Mouse (Mus musculus) erythroblast, embryonic 14.5 days (primary cell): ENCODE data around the gene Taf12. TPM values are rescaled to one million over a fixed set of nuclear protein-coding genes. Genes with fewer than 3 reads are reported as not detected.
"Not testable (repeated sequence)": the region's sequence is repeated elsewhere in the genome, so short reads cannot be mapped to it uniquely, and the experiment has no call there.

ENCODE experiments used
- H3K27me3 ChIP-seq: 2 replicates; pipeline ENCODE4 v1.6.1; 2012; ENCODE audit warnings: inconsistent platforms; ENCODE audit not compliant: control insufficient read depth
- H3K36me3 ChIP-seq: 2 replicates; pipeline ENCODE4 v1.6.1; 2012; ENCODE audit warnings: mild to moderate bottlenecking, inconsistent platforms; ENCODE audit not compliant: control insufficient read depth
- H3K4me1 ChIP-seq: 2 replicates; pipeline ENCODE4 v1.6.1; 2012; ENCODE audit warnings: inconsistent platforms; ENCODE audit not compliant: control insufficient read depth
- H3K4me3 ChIP-seq: replicated peaks from 2 replicates; pipeline ENCODE3; 2012; ENCODE audit warnings: moderate library complexity, mild to moderate bottlenecking, inconsistent platforms
- H3K9me3 ChIP-seq: 2 replicates; pipeline ENCODE4 v1.6.1; 2012; ENCODE audit warnings: low read length, inconsistent platforms, mixed read lengths; ENCODE audit not compliant: control insufficient read depth
- GATA1 ChIP-seq: IDR thresholded peaks from 2 replicates; pipeline ENCODE4 v1.6.1; 2012; ENCODE audit warnings: low read length, inconsistent platforms, mixed read lengths
- TAL1 ChIP-seq: IDR thresholded peaks from 3 replicates; pipeline ENCODE4 v1.6.1; 2012; ENCODE audit warnings: low read length, inconsistent platforms, mixed read lengths
- polyA plus RNA-seq: library from polyadenylated mRNA; stranded (reverse); fragments of >175 nt; gene quantifications from 2 replicates; pipeline ENCODE4 v1.2.3, GENCODE M21; 2012

Gene Taf12
- polyA plus RNA-seq, 1 experiment = 4.6 TPM

DNA sequence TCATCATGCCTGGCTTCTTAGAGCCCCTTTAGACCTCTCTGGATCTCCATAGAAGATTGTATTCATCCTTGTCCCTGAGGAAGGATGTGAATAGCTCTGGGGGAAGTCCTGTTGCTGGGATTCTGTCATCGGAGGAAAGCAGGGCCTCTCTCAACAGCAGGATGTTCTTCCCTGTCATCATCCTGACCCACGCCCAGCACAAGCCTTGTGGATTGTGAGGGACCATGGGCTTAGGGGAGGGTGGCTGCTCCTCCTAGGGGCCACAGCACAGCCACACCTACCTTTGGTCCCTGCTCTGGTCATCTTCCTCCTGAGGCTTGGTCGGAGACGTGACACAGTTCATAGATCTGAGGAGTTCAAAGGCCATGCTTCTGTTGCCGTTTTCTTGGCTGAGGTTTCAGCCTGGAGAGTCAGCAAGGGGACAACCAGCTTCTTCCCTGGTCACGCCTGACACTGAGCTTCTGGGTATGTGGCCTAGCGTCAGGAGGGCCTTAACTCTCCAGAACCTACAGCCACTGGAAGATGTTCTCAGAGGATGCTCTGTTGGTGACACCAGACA, 19.6 kb downstream of the Taf12 start:
- Histone ChIP-seq H3K4me3 (no peak overlapping the region), H3K36me3 (peaks cover 68% of the 10 kb centered on the region), H3K9me3 (peaks cover 10% of the 10 kb centered on the region), H3K4me1 (peaks cover 12% of the 10 kb centered on the region), H3K27me3 (no peaks in the 10 kb centered on the region)
- TF ChIP-seq TAL1 = no peak
- TF ChIP-seq GATA1 = no peak

DNA sequence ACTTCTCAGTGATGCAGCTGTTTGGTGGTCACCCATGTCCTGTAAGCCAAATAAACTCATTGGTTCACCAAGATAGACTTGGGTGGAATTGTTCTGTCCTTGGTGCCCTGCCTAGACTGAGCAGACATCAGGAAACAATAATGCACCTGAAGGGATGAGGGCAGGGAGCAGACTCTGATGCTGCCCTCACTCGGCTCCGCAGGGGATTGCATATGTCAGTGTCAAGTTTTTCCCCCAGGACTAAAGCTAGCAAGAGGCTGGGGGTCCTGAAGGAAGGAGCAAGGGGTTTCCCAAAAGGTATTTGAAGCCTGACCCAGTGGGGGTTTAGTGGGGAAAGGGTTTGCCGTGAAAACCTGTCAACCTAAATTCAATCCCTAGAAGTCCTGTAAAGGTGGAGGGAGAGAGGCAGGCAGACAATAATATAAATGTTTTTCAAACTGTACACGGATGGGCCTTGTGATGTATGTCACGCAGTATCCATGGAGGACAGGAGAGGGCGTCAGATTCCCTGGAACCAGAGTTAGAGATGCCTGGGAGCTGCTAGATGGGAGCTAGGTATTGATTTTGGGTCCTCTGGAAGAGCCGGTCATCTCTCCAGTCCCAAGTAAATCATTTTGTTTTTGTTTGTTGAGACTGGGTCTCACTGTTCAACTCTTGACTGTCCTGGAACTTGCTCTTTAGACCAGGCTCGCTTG, 21.7 kb downstream of the Taf12 start:
- peaks cover 5% of the 10 kb centered on the region for H3K9me3 ChIP-seq
- no peak for TF ChIP-seq TAL1
- TF ChIP-seq GATA1 = no peak
- no peaks in the 10 kb centered on the region for H3K27me3 ChIP-seq
- no peak overlapping the region for H3K4me3 ChIP-seq
- peaks cover 49% of the 10 kb centered on the region for H3K36me3 ChIP-seq
- peaks cover 12% of the 10 kb centered on the region for H3K4me1 ChIP-seq

DNA sequence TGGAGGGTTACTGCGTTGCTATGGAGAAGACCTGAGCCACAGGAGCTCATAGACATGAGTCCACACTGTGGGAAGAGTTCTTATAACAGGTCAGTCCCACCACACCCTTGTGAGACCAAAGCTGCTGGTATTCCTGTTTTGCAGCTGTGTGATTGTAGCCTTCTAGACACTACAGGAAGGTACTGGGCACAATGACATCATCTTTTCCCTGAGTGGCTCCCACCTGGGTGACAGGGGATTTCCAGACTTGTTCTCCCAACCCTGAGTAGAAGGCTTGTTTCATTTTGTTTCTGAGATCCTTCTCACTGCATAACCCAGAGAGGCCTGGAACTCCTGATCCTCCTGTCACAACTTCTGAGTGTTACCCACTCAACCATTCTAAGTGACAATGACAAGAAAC, 25.7 kb downstream of the Taf12 start:
- peaks cover 24% of the 10 kb centered on the region for H3K4me1 ChIP-seq
- peaks cover 9% of the 10 kb centered on the region for H3K36me3 ChIP-seq
- H3K9me3 ChIP-seq = no peaks in the 10 kb centered on the region
- TF ChIP-seq GATA1 (no peak), TAL1 (no peak)
- no peak overlapping the region for H3K4me3 ChIP-seq
- H3K27me3 ChIP-seq = no peaks in the 10 kb centered on the region

DNA sequence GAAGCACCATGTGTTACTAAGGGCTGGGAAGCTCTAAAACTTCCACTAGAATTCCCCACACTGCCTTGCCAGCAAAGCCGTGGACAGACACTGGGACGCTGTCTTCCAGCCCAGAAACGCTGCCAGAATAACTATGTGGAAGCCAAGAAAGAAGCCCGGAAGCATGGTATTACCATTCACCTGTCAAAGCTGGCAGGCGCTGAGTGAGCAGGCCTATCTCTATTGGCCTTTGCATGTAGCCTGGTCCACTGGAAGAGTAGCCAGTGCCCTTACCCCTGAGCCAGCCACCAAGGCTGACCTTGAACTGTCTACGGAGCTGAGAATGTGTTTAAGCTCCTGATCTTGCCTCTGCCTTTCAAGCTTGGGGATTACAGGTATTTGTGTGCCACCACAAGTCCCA, 27.3 kb downstream of the Taf12 start:
- Histone ChIP-seq H3K27me3 (no peaks in the 10 kb centered on the region), H3K4me1 (peaks cover 29% of the 10 kb centered on the region), H3K36me3 (no peaks in the 10 kb centered on the region), H3K9me3 (no peaks in the 10 kb centered on the region), H3K4me3 (no peak overlapping the region)
- TF ChIP-seq GATA1 (no peak), TAL1 (no peak)

DNA sequence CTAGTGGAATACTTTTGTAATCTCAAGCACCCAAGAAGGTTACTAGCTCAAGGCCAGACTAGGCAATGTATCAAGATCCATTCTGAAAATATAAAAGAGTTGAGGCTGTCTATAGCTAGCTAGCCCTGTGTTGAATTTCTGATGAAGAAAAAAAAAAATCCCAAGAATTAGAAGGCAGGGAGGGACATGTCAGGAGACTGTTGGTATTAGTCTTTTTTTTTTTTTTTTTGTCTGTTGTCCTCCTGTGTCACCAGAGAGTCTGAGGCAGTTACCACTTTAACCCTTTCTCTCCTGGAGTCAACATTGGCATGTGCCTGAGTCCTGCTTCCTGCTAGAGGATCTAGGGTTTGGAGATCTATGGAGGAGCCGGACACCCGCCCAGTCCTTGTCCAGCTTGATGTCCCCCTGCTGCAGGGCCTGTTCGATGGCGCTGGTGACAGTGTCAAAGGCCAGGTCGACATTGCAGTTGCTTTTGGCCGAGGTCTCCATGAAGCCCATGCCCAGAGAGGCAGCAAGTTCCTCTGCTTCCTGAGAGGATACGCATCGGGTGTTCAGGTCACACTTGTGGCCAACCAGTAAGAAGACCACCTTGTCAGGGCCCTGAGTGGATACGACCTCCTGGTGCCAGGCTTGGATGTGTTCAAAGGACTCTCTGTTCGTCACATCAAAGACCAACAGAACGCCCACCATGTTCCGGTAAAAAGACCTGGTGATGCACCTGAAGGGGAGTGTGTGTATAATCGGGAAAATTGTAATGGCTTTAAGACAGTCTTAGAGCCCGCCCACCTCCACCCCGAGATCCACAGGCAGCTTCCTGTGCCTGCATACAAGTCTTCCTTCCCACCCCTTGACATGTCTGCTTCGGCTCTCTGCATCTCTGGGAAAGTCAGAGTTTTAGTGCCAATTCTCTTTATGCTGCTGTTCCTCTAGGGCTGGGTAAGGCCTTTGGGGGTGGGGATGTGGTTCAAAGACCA, 28.1 kb downstream of the Taf12 start:
- Histone ChIP-seq H3K27me3 (no peaks in the 10 kb centered on the region), H3K4me1 (peaks cover 29% of the 10 kb centered on the region), H3K9me3 (no peaks in the 10 kb centered on the region), H3K36me3 (no peaks in the 10 kb centered on the region), H3K4me3 (peak overlapping the region; percentile 68)
- TF ChIP-seq TAL1 = no peak
- no peak for TF ChIP-seq GATA1

DNA sequence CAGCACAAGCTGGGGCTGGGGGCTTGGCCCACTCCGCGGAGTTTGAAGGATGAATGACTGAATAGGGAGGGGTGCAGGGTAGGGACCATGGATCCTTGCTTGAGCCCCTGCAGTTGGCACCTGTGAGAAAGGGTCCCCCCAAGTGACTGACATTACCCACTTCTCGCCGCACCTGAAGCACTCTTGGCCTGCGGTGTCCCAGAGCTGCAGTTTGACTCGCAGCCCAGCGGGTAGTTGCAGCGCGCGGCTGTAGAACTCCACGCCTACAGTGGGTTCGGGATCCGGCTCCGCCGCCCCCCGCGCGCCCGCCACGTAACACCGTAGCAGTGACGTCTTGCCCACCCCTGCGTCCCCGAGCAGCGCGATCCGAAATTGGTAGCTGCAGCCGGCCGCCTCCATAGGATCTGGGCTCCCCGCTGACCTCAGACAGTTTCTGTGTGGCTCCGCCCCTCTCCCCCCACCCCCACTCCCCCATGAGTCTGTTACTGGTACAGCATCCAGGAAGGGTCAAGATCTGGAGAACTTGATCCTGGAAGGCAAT, 28.8 kb downstream of the Taf12 start, which contains the start of gene Rab42:
TSS of gene Rab42 (minus strand) at position 447 of the 541 bp plus-strand sequence.
- Histone ChIP-seq H3K4me3 (peak within 1 kb of the TSS; percentile 68), H3K36me3 (no peaks in the 10 kb centered on the region), H3K9me3 (no peaks in the 10 kb centered on the region), H3K4me1 (peaks cover 29% of the 10 kb centered on the region), H3K27me3 (no peaks in the 10 kb centered on the region)
- TF ChIP-seq TAL1 = no peak
- no peak for TF ChIP-seq GATA1

DNA sequence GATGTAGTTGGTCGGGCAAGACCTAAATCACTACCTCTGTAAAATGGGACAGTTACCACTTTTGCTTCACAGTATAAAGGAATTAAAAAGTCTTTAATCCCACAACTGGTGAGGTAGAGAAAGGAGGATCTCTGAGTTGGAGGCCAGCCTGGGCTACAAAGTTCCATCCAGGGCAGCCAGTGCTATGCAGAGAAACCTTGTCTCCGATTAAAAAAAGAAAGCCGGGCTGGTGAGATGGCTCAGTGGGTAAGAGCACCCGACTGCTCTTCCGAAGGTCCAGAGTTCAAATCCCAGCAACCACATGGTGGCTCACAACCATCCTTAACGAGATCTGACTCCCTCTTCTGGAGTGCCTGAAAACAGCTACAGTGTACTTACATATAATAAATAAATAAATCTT, 29.3 kb downstream of the Taf12 start:
- not testable (repeated sequence) for H3K9me3 ChIP-seq, H3K36me3 ChIP-seq, H3K27me3 ChIP-seq
- H3K4me3 ChIP-seq = peak overlapping the region; percentile 68
- peaks cover 33% of the 10 kb centered on the region for H3K4me1 ChIP-seq

DNA sequence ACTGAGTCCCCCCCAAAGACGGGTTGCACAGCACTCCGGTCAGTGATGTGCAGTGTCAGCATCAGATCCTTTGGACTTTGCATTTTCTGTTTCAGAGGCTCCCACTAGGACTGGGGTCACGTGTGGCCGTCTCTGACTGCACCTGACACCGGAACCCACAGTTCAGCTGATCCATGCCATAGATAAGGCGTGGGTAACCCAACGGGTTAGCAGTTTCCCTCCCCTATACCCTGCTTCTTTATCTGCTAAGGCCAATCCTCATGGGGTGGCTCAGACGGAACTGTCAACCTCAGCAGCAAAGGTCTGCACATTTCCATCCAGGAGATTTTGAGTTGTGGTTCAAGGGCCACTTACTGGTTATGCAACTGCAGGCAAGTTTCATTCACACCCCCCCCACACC, 31.1 kb downstream of the Taf12 start:
- no peak overlapping the region for H3K4me3 ChIP-seq
- H3K27me3 ChIP-seq = no peaks in the 10 kb centered on the region
- TF ChIP-seq TAL1 = no peak
- peak; percentile 55 for TF ChIP-seq GATA1

DNA sequence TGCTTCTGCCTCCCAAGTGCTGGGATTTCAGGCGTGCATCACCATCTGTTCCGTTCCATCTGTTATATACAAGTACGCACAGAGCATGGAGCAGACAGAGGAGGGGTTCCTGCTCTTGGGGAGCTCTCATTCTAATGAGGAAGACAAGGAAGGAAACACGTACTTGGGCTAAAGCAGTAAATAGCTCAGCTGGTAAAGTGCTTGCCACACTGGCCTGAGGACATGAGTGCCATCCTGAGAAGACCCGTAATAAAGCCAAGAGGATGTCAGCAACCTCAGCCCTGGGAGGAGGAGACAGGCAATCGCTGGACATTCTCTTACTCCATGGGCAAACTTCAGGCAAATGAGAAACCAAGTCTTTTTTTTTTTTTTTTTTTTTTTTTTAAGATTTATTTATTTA, 31.8 kb downstream of the Taf12 start:
- Histone ChIP-seq H3K4me3 (no peak overlapping the region), H3K4me1 (peaks cover 55% of the 10 kb centered on the region), H3K27me3 (no peaks in the 10 kb centered on the region), H3K9me3 (no peaks in the 10 kb centered on the region), H3K36me3 (peaks cover 18% of the 10 kb centered on the region)
- no peak for TF ChIP-seq GATA1
- no peak; the same call in 2 of the 3 replicates for TF ChIP-seq TAL1

More for the DNA sequence above, 31.1 kb downstream of the Taf12 start:
- peaks cover 50% of the 10 kb centered on the region for H3K4me1 ChIP-seq
- H3K36me3 ChIP-seq = peaks cover 10% of the 10 kb centered on the region
- H3K9me3 ChIP-seq = no peaks in the 10 kb centered on the region
